Mouse (Mus musculus) E14TG2a.4 (cell line): ENCODE data around the gene Tmem167.
"Not testable (repeated sequence)": the region's sequence is repeated elsewhere in the genome, so short reads cannot be mapped to it uniquely, and the experiment has no call there.

Experiments
- H3K27me3 ChIP-seq: 2 replicates; pipeline ENCODE4 v1.6.1; 2014; ENCODE audit warnings: low read length, control low read depth; ENCODE audit not compliant: insufficient read depth
- H3K36me3 ChIP-seq: 2 replicates; pipeline ENCODE4 v1.6.1; 2014; ENCODE audit warnings: low read length, control low read depth; ENCODE audit not compliant: insufficient read depth
- H3K4me1 ChIP-seq: replicated peaks from 2 replicates; pipeline ENCODE4 v1.6.1; 2014; ENCODE audit warnings: low read depth, low read length, control low read depth
- H3K4me3 ChIP-seq: replicated peaks from 2 replicates; pipeline ENCODE4 v1.5.1; 2014; ENCODE audit warnings: mild to moderate bottlenecking, low read length
- H3K9me3 ChIP-seq: 2 replicates; pipeline ENCODE4 v1.6.1; 2014; ENCODE audit warnings: low read length, control low read depth
- CTCF ChIP-seq: conservative IDR thresholded peaks from 2 replicates; pipeline ENCODE4 v1.5.1; 2014; ENCODE audit warnings: low read length
- NANOG ChIP-seq: IDR thresholded peaks from 2 replicates; pipeline ENCODE4 v1.6.1; 2014; ENCODE audit warnings: borderline replicate concordance, low read length, mixed read lengths
- POU5F1 ChIP-seq: IDR thresholded peaks from 2 replicates; pipeline ENCODE4 v1.6.1; 2014; ENCODE audit warnings: low read length, borderline replicate concordance

Gene Tmem167

GRCm38 (mm10) chr13:90088962-90089824, at the start of gene Tmem167, which contains the start of gene Xrcc4:
Tmem167 (plus strand) TSS chr13:90089123.
Xrcc4 (minus strand) TSS chr13:90089608.
- H3K27me3 ChIP-seq: no peaks in the 10 kb centered on the region
- H3K36me3 ChIP-seq: peaks cover 7% of the 10 kb centered on the region
- peak within 1 kb of the TSS; percentile 97 for H3K4me3 ChIP-seq
- H3K9me3 ChIP-seq: peaks cover 5% of the 10 kb centered on the region; the same call in 1 of the 2 replicates
- TF ChIP-seq NANOG: no peak
- no peak for TF ChIP-seq POU5F1
- peaks cover 15% of the 10 kb centered on the region for H3K4me1 ChIP-seq

- no peak overlapping the region for H3K4me3 ChIP-seq
- TF ChIP-seq POU5F1 (no peak), NANOG (no peak)
- no peaks in the 10 kb centered on the region for H3K4me1 ChIP-seq
- no peaks in the 10 kb centered on the region for H3K36me3 ChIP-seq
- no peaks in the 10 kb centered on the region for H3K9me3 ChIP-seq
- no peaks in the 10 kb centered on the region for H3K27me3 ChIP-seq
Measured at GRCm38 (mm10) chr13:90039613-90040012, 49.3 kb upstream of the Tmem167 start.

- Histone ChIP-seq H3K36me3 (no peaks in the 10 kb centered on the region), H3K4me1 (no peaks in the 10 kb centered on the region), H3K9me3 (no peaks in the 10 kb centered on the region), H3K4me3 (no peak overlapping the region), H3K27me3 (no peaks in the 10 kb centered on the region)
- TF ChIP-seq CTCF (peak; percentile 34), POU5F1 (no peak)
Measured at GRCm38 (mm10) chr13:90051735-90052134, 37.2 kb upstream of the Tmem167 start.

- TF ChIP-seq CTCF (no peak), NANOG (no peak), POU5F1 (no peak)
- H3K9me3 ChIP-seq: no peaks in the 10 kb centered on the region
- H3K4me1 ChIP-seq: no peaks in the 10 kb centered on the region
- no peaks in the 10 kb centered on the region for H3K36me3 ChIP-seq
- H3K4me3 ChIP-seq: no peak overlapping the region
- no peaks in the 10 kb centered on the region for H3K27me3 ChIP-seq
Measured at GRCm38 (mm10) chr13:90052408-90052807, 36.5 kb upstream of the Tmem167 start.

GRCm38 (mm10) chr13:90061877-90062276, 27.0 kb upstream of the Tmem167 start:
- H3K36me3 ChIP-seq: no peaks in the 10 kb centered on the region
- no peaks in the 10 kb centered on the region for H3K27me3 ChIP-seq
- no peaks in the 10 kb centered on the region for H3K4me1 ChIP-seq
- H3K9me3 ChIP-seq: no peaks in the 10 kb centered on the region
- TF ChIP-seq CTCF (no peak), NANOG (no peak), POU5F1 (no peak)
- H3K4me3 ChIP-seq: no peak overlapping the region

GRCm38 (mm10) chr13:90089825-90090183, 881 bp downstream of the Tmem167 start:
- no peaks in the 10 kb centered on the region for H3K9me3 ChIP-seq
- no peaks in the 10 kb centered on the region for H3K27me3 ChIP-seq
- H3K4me3 ChIP-seq: peak overlapping the region; percentile 97
- peaks cover 7% of the 10 kb centered on the region for H3K36me3 ChIP-seq
- peaks cover 15% of the 10 kb centered on the region for H3K4me1 ChIP-seq
- TF ChIP-seq CTCF (no peak), NANOG (no peak), POU5F1 (no peak)

GRCm38 (mm10) chr13:90101514-90101913, 12.6 kb downstream of the Tmem167 start:
- peaks cover 74% of the 10 kb centered on the region for H3K36me3 ChIP-seq
- peaks cover 8% of the 10 kb centered on the region; the same call in 1 of the 2 replicates for H3K9me3 ChIP-seq
- no peak for TF ChIP-seq NANOG
- no peak for TF ChIP-seq CTCF
- TF ChIP-seq POU5F1: no peak
- no peaks in the 10 kb centered on the region for H3K4me1 ChIP-seq
- H3K4me3 ChIP-seq: no peak overlapping the region
- no peaks in the 10 kb centered on the region for H3K27me3 ChIP-seq

GRCm38 (mm10) chr13:90106139-90106538, 17.2 kb downstream of the Tmem167 start:
- TF ChIP-seq POU5F1: no peak
- Histone ChIP-seq H3K4me1 (peaks cover 14% of the 10 kb centered on the region), H3K36me3 (peaks cover 61% of the 10 kb centered on the region), H3K27me3 (no peaks in the 10 kb centered on the region), H3K9me3 (peaks cover 8% of the 10 kb centered on the region; the same call in 1 of the 2 replicates), H3K4me3 (no peak overlapping the region)

- peaks cover 38% of the 10 kb centered on the region for H3K36me3 ChIP-seq
- not testable (repeated sequence) for H3K27me3 ChIP-seq, H3K9me3 ChIP-seq, H3K4me3 ChIP-seq
- H3K4me1 ChIP-seq: peaks cover 19% of the 10 kb centered on the region
Measured at GRCm38 (mm10) chr13:90108746-90109145, 19.8 kb downstream of the Tmem167 start.
